Mouse (Mus musculus) midbrain, embryonic 14.5 days (tissue): ENCODE results near the gene Ranbp9. TPM values are rescaled to one million over a fixed set of nuclear protein-coding genes. Genes with fewer than 3 reads are reported as not detected.

Source experiments
- ATAC-seq: fragments of 200-750 bp; cut with Nextera tagmentation; 2 replicates; pipeline ENCODE4 v1.8.0; 2017; ENCODE audit warnings: moderate number of reproducible peaks, moderate library complexity; ENCODE audit not compliant: low FRiP score, low TSS enrichment
- DNase-seq: peaks from one replicate; pipeline ENCODE4 v3.0.0-alpha.2; 2015
- H3K27ac ChIP-seq: fragments of 300-500 bp; sonication (generic); replicated peaks from 2 replicates; pipeline ENCODE4 v1.5.1; 2014; ENCODE audit warnings: mild to moderate bottlenecking, low read depth, low read length, moderate library complexity
- H3K27me3 ChIP-seq: fragments of 300-500 bp; sonication (generic); 2 replicates; pipeline ENCODE4 v1.6.1; 2014; ENCODE audit warnings: low read length, control low read depth, mixed read lengths; ENCODE audit not compliant: control insufficient read depth, insufficient read depth
- H3K36me3 ChIP-seq: fragments of 300-500 bp; sonication (generic); 2 replicates; pipeline ENCODE4 v1.6.1; 2014; ENCODE audit warnings: low read length, control low read depth; ENCODE audit not compliant: control insufficient read depth, insufficient read depth
- H3K4me1 ChIP-seq: fragments of 300-500 bp; sonication (generic); 2 replicates; pipeline ENCODE4 v1.6.1; 2014; ENCODE audit warnings: mild to moderate bottlenecking, antibody characterized with exemption, low read length, control low read depth; ENCODE audit not compliant: control insufficient read depth, insufficient read depth
- H3K4me2 ChIP-seq: fragments of 300-500 bp; sonication (generic); 2 replicates; pipeline ENCODE4 v1.6.1; 2014; ENCODE audit warnings: mild to moderate bottlenecking, low read length, moderate library complexity
- H3K4me3 ChIP-seq: fragments of 300-500 bp; sonication (generic); replicated peaks from 2 replicates; pipeline ENCODE4 v1.5.1; 2014; ENCODE audit warnings: low read depth, low read length
- H3K9ac ChIP-seq: fragments of 300-500 bp; sonication (generic); replicated peaks from 2 replicates; pipeline ENCODE4 v1.6.1; 2014; ENCODE audit warnings: mild to moderate bottlenecking, low read length, moderate library complexity
- H3K9me3 ChIP-seq: fragments of 300-500 bp; sonication (generic); 2 replicates; pipeline ENCODE4 v1.6.1; 2016; ENCODE audit warnings: low read length, control low read depth, mixed read lengths; ENCODE audit not compliant: control insufficient read depth
- WGBS: fragments of 180-500 bp; shearing (Covaris S2); extraction: QIAGEN DNeasy Blood & Tissue Kit; methylation state at CpG from one replicate; pipeline ENCODE4 v1.1.7; 2014; 5-methylcytosine and 5-hydroxymethylcytosine counted together
- polyA plus RNA-seq: library from polyadenylated mRNA; unstranded; fragments of >200 nt; fragmentation: Nextera tagmentation; extraction: Ambion mirVana; gene quantifications from 2 replicates; pipeline ENCODE4 v1.2.1, GENCODE M21; 2014

Ranbp9 gene
- polyA plus RNA-seq, 1 experiment from 2014 or later = 19.6 TPM

GRCm38 (mm10) chr13:43519251-43519650, 38.2 kb upstream of the Ranbp9 start:
- ATAC-seq (no peak), DNase-seq (no peak)
- Histone ChIP-seq H3K27ac (no peak overlapping the region), H3K27me3 (no peaks in the 10 kb centered on the region), H3K9ac (no peak overlapping the region), H3K4me3 (no peak overlapping the region), H3K36me3 (no peaks in the 10 kb centered on the region), H3K4me1 (no peaks in the 10 kb centered on the region), H3K9me3 (no peaks in the 10 kb centered on the region), H3K4me2 (no peak overlapping the region)
- 85% methylated on average over 6 of the region's 6 CpGs for WGBS

DNA sequence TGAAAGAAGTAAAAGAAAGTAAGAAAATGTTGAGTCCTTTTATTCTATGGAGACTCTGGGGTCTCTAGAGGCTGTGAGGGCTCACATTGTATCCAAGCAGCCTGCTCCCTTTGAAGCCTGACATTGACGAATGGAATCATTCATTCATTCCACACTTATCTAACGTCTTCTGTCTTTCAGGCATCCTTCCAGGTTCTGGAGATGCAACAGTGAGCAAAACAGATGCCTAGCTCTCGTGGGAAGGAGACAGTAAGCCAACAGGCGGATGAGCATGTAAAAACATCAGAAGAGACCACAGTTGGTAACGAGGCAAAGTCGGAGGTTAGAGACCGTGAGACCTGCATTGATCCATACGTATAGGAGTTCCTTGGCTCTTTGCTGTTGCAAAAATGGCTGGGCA, 36.3 kb upstream of the Ranbp9 start:
- no peak for ATAC-seq

GRCm38 (mm10) chr13:43516931-43517330, 35.8 kb upstream of the Ranbp9 start:
- DNase-seq (no peak), ATAC-seq (no peak)
- no peak overlapping the region for H3K4me2 ChIP-seq
- H3K4me3 ChIP-seq = no peak overlapping the region
- H3K9ac ChIP-seq = no peak overlapping the region
- no peaks in the 10 kb centered on the region for H3K9me3 ChIP-seq
- H3K4me1 ChIP-seq = no peaks in the 10 kb centered on the region
- no peaks in the 10 kb centered on the region for H3K36me3 ChIP-seq
- H3K27ac ChIP-seq = no peak overlapping the region
- H3K27me3 ChIP-seq = no peaks in the 10 kb centered on the region
- 38% methylated on average over 6 of the region's 6 CpGs for WGBS

More for the DNA sequence above, 36.3 kb upstream of the Ranbp9 start:
- Histone ChIP-seq H3K9me3 (no peaks in the 10 kb centered on the region), H3K9ac (no peak overlapping the region), H3K4me2 (no peak overlapping the region), H3K36me3 (no peaks in the 10 kb centered on the region), H3K27me3 (no peaks in the 10 kb centered on the region), H3K4me1 (no peaks in the 10 kb centered on the region), H3K27ac (no peak overlapping the region), H3K4me3 (no peak overlapping the region)
- DNase-seq = no peak
- 78% methylated on average over 8 of the region's 8 CpGs for WGBS

DNA sequence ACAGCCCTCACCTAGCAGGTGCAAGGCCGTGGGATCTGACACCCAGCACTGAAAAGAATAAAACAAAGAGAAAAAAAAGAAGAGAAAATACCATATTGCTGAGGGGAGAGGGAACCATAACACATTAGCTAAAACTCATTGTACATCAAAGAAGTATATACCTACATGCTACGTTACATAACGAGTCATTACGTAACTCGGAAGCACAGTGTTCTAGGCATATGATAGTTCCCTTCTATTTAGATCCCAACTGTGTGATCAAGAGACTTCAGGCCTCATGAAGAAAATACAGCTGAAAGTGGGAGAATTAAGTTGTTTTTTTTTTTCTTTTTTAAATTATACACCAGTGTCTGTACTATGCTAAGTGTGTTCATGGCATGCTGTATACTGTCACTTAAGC, 35.0 kb upstream of the Ranbp9 start:
- Histone ChIP-seq H3K27ac (no peak overlapping the region), H3K4me3 (no peak overlapping the region), H3K4me2 (no peak overlapping the region), H3K9me3 (no peaks in the 10 kb centered on the region), H3K4me1 (no peaks in the 10 kb centered on the region), H3K9ac (no peak overlapping the region), H3K27me3 (no peaks in the 10 kb centered on the region), H3K36me3 (no peaks in the 10 kb centered on the region)
- DNase-seq (no peak), ATAC-seq (no peak)
- WGBS = 96% methylated on average over 5 of the region's 5 CpGs

- H3K27ac ChIP-seq = no peak overlapping the region
- H3K4me3 ChIP-seq = no peak overlapping the region
- no peaks in the 10 kb centered on the region for H3K9me3 ChIP-seq
- DNase-seq (no peak), ATAC-seq (no peak)
- no peak overlapping the region for H3K4me2 ChIP-seq
- no peaks in the 10 kb centered on the region for H3K36me3 ChIP-seq
- WGBS = 86% methylated on average over 8 of the region's 8 CpGs
- no peaks in the 10 kb centered on the region for H3K27me3 ChIP-seq
- no peaks in the 10 kb centered on the region for H3K4me1 ChIP-seq
- H3K9ac ChIP-seq = no peak overlapping the region
Measured at GRCm38 (mm10) chr13:43514950-43515358, 33.9 kb upstream of the Ranbp9 start.

DNA sequence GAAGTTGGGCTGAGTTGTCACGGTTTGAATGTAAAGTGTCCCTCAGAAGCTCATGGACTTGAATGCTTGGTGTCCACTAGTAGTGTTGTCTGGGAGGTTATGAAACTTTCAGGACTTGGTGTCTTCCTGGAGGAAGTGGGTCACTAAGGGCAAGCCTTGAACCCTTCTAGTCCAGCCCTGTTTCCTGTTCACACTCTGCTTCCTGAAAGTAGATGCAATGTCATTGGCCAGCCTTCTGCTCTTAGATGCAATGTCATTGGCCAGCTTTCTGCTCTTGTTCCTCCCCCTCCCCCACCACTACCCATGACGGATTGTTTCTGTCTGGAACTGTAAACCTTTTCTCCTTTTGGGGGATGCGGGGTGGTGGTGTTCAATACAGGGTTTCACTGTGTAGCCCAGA, 31.7 kb upstream of the Ranbp9 start:
- no peak overlapping the region for H3K4me2 ChIP-seq
- DNase-seq (no peak), ATAC-seq (no peak)
- H3K27me3 ChIP-seq = no peaks in the 10 kb centered on the region
- H3K4me1 ChIP-seq = no peaks in the 10 kb centered on the region
- H3K4me3 ChIP-seq = no peak overlapping the region
- WGBS = 82% methylated on average over 3 of the region's 3 CpGs
- no peaks in the 10 kb centered on the region for H3K36me3 ChIP-seq
- H3K27ac ChIP-seq = no peak overlapping the region
- no peak overlapping the region for H3K9ac ChIP-seq
- no peaks in the 10 kb centered on the region for H3K9me3 ChIP-seq

DNA sequence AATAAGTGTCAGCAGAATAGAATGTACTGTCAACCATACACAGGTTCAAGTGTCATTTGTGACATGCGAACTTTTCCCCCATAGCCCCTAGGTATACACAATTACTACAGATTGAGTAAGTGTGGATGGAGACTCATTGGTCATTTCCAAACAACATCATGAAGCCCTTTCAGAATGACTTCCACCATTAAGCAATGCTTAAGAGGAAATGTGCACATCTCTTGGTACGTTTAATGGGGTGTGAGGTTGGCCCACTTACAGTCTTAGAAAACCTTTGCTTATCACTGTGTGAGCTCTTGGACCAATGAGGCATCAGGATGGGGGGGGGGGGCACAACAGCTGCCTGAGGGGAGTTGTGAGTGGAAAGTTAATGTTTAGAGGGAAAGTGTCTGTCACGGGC, 24.7 kb upstream of the Ranbp9 start:
- H3K36me3 ChIP-seq = no peaks in the 10 kb centered on the region
- DNase-seq = no peak
- H3K9me3 ChIP-seq = no peaks in the 10 kb centered on the region
- H3K4me3 ChIP-seq = no peak overlapping the region
- no peak for ATAC-seq
- peaks cover 14% of the 10 kb centered on the region for H3K4me1 ChIP-seq
- no peak overlapping the region for H3K4me2 ChIP-seq
- no peaks in the 10 kb centered on the region for H3K27me3 ChIP-seq
- 92% methylated on average over 3 of the region's 3 CpGs for WGBS
- no peak overlapping the region for H3K27ac ChIP-seq
- no peak overlapping the region for H3K9ac ChIP-seq

GRCm38 (mm10) chr13:43503395-43503850, 22.3 kb upstream of the Ranbp9 start:
- H3K27ac ChIP-seq = peak overlapping the region; percentile 81

GRCm38 (mm10) chr13:43501601-43502000, 20.5 kb upstream of the Ranbp9 start:
- H3K36me3 ChIP-seq = no peaks in the 10 kb centered on the region

More at GRCm38 (mm10) chr13:43503395-43503850, 22.3 kb upstream of the Ranbp9 start:
- ATAC-seq = peak; percentile 43; the same call in 1 of the 2 replicates
- Histone ChIP-seq H3K36me3 (no peaks in the 10 kb centered on the region), H3K4me3 (peak overlapping the region; percentile 21), H3K4me1 (peaks cover 14% of the 10 kb centered on the region), H3K9ac (peak overlapping the region; percentile 47), H3K9me3 (no peaks in the 10 kb centered on the region), H3K27me3 (no peaks in the 10 kb centered on the region), H3K4me2 (peak overlapping the region; percentile 54)
- peak; percentile 80 for DNase-seq
- WGBS = under 1% methylated on average over 19 of the region's 19 CpGs

More at GRCm38 (mm10) chr13:43501601-43502000, 20.5 kb upstream of the Ranbp9 start:
- H3K4me3 ChIP-seq = no peak overlapping the region
- DNase-seq (no peak), ATAC-seq (no peak)
- H3K4me2 ChIP-seq = no peak overlapping the region
- H3K4me1 ChIP-seq = peaks cover 14% of the 10 kb centered on the region
- H3K27me3 ChIP-seq = no peaks in the 10 kb centered on the region
- WGBS = 64% methylated on average over 5 of the region's 5 CpGs
- no peaks in the 10 kb centered on the region for H3K9me3 ChIP-seq
- H3K27ac ChIP-seq = no peak overlapping the region
- no peak overlapping the region for H3K9ac ChIP-seq
